Mouse (Mus musculus) CH12F3 (cell line): ENCODE data around the gene Dad1.

ENCODE experiments used
- in situ Hi-C: fragments of 300-500 bp; cut with MboI; formaldehyde crosslinking; loops from 2 replicates; pipeline ENCODE4 v1.14.3; 2020; ENCODE audit warnings: low sequenced_read_pairs

The Dad1 gene

DNA sequence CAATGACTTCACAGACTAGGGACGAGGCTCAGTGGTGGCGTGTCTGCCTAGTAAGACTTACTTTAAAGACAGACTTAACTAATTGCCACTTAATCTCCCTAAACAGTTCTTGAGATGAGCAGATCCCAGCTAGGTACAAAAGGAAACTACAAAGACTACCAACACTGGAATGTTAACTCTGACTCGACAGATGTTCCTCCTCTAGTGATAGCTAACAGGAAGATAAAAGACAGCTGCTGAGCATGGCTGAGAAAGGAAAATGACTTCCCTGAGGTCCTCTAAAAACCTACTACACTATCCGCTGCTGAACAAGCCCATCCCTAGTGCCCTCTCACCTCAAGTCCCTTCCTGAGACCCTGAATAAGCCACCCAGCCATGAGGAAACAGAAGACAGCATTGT lies 3.8 kb downstream of the Dad1 start:
- in situ Hi-C loops: no loop called here

GRCm38 (mm10) chr14:54249326-54249725 lies 4.6 kb downstream of the Dad1 start:
- in situ Hi-C loops: loop anchor here (25.0 kb wide), 2 partner anchors 163 to 388 kb away; partner anchors contain the start of genes Cdh24, Gm17606 and Slc7a7

DNA sequence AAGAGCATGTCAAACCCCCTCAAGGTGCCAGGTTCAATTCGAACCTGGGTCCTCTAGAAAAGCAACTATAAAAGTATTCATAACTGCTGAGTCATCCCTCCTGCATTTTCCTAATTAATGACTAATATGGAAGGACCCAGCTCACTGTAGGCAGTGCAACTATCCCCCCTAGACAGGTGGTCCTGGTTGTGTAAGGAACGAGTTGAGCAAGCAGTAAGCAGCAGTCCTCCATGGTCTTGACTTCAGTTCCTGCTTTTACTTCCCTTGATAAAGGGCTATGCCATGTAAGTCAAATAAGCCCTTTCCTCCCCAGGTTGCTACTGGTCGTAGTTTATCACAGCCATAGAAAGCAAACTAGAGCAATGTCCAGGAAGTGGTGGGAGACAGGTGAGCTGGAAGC lies 7.7 kb downstream of the Dad1 start:
- in situ Hi-C loops: loop anchor here (25.0 kb wide), 2 partner anchors 166 to 391 kb away; partner anchors contain the start of genes Cdh24, Gm17606 and Slc7a7

DNA sequence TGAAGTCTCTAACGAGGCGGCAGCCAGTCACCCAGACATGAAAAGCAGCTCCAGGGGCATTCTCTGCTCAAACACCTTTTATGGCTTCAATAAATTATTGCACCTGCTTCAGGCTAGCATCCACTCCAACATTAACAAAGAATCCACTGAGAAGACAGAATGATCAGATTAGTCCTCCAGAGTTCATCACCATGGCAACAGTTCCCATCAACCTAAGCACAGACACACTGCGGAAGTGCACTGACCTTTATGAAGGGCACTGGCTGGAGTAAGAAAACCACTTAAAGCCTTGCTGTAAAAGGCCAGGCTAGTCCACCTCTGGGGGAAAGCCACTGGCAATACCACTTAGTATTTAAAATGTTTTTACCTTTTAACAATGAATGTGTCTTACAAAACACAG lies 9.7 kb downstream of the Dad1 start:
- in situ Hi-C loops: loop anchor here (25.0 kb wide), 2 partner anchors 168 to 393 kb away; partner anchors contain the start of genes Cdh24, Gm17606 and Slc7a7

- in situ Hi-C loops: loop anchor here (25.0 kb wide), 2 partner anchors 172 to 397 kb away; partner anchors contain the start of genes Cdh24, Gm17606 and Slc7a7
Observed at GRCm38 (mm10) chr14:54240542-54240941, 13.4 kb downstream of the Dad1 start.

DNA sequence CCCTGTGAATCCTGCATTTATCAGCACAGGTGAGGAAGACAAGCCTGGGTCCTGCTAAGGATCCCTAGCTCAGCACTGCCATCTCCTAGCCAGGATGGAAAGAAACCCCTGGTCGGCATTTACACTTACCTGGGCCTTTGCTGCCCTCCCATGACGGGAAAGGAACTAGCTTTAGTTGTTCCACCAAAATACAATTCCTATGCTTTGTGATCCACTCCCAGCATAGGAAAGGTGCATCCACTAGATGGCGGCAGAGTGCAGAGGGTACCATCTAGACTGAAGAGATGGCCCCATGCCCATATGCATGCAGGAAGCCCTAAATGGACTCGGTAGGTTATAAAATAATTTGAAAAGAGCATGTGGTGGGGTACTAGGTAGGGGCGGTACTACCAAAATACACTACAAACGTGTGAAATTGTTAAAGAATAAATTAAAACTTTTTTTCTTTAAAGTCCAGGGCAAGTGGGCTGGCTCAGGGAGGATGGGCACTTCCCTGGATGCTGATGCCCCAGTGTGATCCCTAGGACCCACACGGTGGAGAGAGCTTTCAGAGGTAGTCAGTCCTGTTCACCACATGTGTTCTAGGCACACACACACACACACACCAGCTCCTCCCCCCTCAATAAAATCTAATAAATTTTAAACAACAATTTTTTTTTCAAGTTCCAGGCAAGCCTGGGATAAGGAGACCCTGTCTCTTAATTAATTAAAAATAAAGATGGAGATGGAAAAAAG lies 14.7 kb downstream of the Dad1 start:
- in situ Hi-C loops: loop anchor here (25.0 kb wide), 2 partner anchors 173 to 398 kb away; partner anchors contain the start of genes Cdh24, Gm17606 and Slc7a7

DNA sequence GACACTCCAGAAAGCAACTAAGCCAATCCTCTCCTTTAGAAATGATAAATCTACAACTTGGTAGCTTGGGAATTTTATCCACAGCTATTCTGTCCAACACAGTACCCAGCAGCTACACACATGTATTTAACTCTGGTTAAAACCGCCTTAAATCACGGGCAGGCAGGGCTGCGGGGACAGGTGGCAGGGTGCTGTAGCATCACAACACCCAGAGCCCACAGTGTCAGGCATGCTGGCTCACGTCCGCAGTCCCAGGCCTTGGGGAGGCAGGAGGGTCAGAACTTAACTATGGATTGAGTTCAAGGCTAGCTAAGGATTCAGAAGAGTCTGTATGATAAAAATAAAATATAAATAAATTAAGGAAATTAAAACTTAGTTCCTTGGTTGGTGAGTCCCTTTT lies 17.0 kb downstream of the Dad1 start:
- in situ Hi-C loops: loop anchor here (25.0 kb wide), 2 partner anchors 175 to 400 kb away; partner anchors contain the start of genes Cdh24, Gm17606 and Slc7a7

- in situ Hi-C loops: loop anchor here (25.0 kb wide), 2 partner anchors 176 to 401 kb away; partner anchors contain the start of genes Cdh24, Gm17606 and Slc7a7
Observed at GRCm38 (mm10) chr14:54235825-54236540, 17.9 kb downstream of the Dad1 start.

DNA sequence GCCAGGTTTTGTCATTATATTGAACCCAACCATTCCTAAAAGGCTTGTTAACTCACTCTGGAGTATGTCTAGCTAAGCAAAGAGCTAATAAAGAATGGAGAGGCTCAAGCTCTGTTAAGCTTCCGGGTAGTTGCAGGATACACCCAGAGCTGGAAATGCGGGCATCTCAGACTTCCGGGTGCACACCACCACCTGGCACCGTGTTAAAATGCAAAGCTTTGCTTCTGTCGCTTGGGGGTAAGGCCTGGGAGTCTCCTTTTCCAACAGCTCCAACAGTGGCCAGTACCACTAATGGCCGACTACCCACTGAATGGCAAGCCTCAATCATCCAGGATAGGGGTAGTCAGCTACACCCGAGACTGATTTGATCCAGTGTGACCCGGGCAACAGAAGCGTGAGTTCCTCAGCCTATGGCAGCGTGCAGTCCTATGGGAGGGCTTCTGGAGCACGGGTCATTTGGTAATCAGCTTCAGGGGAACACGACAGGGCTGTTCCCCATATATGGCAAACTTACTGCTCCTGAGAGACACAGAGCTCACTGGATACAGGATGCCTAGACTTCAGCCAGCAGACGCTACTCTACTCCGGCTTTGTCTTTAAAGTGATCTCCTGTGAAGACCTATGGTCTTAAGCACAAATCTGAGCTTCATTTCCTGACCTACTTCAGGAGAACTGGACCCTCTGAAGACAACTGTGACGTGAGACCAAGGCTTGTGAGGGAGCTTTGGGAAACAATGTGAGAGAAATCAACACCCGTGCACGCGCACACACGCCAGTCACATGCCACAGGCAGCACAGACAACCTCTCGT lies 19.5 kb downstream of the Dad1 start:
- in situ Hi-C loops: loop anchor here (25.0 kb wide), 2 partner anchors 178 to 403 kb away; partner anchors contain the start of genes Cdh24, Gm17606 and Slc7a7

GRCm38 (mm10) chr14:54233559-54234143 lies 20.3 kb downstream of the Dad1 start:
- in situ Hi-C loops: loop anchor here (25.0 kb wide), 2 partner anchors 179 to 404 kb away; partner anchors contain the start of genes Cdh24, Gm17606 and Slc7a7

- in situ Hi-C loops: loop anchor here (25.0 kb wide), 2 partner anchors 179 to 404 kb away; partner anchors contain the start of genes Cdh24, Gm17606 and Slc7a7
Observed at GRCm38 (mm10) chr14:54232811-54233558, 20.9 kb downstream of the Dad1 start.

DNA sequence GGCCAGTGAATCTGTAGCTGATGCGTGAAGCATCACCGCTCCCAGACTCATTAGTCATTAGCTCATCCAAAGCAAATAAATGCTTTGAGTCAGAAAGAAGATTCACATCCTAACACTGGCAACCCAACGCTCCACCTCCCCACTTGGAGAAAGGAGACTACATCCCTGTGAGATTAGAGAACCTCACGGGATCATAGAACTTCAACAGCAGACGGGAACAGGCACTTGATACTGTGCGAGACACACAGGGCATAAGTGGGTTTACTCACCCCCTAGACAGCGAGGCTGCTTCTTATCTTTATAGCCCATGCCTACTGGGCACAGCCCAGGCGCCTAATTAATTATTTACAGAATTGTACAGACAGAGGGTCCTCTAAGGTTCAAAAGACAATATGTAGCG lies 21.8 kb downstream of the Dad1 start:
- in situ Hi-C loops: loop anchor here (25.0 kb wide), 2 partner anchors 180 to 405 kb away; partner anchors contain the start of genes Cdh24, Gm17606 and Slc7a7

DNA sequence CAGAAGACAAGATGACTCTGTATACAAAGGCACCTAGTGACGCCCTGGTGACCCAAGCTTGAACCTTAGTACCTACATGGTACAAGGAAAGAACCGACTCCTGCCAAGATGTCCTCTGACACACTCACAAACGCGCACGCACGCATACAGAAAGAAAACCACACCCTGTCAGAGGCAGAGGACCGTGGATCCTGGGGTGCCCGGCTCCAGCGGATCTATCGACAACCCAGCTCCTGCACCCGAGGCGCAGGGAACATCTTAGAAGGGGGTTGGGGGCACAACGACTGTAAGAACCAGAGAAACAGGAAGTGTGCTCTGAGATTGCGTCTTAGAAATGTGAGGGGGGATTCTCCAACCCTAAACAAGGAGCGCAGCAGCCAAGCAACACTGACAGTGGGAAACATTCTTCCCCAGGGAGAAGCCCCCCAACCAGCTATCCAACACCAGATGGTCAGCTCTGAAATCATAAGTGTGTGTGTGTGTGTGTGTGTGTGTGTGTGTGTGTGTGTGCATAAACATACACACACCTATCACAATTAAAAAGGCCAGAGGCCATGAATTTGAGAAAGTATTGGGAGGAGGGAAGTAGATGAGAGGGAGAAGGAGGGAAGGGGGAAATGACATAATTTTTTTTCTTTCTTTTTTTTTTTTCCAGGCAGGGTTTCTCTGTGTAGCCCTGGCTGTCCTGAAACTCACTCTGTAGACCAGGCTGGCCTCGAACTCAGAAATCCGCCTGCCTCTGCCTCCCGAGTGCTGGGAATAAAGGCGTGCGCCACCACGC lies 22.5 kb downstream of the Dad1 start:
- in situ Hi-C loops: loop anchor here (25.0 kb wide), 2 partner anchors 181 to 406 kb away; partner anchors contain the start of genes Cdh24, Gm17606 and Slc7a7

DNA sequence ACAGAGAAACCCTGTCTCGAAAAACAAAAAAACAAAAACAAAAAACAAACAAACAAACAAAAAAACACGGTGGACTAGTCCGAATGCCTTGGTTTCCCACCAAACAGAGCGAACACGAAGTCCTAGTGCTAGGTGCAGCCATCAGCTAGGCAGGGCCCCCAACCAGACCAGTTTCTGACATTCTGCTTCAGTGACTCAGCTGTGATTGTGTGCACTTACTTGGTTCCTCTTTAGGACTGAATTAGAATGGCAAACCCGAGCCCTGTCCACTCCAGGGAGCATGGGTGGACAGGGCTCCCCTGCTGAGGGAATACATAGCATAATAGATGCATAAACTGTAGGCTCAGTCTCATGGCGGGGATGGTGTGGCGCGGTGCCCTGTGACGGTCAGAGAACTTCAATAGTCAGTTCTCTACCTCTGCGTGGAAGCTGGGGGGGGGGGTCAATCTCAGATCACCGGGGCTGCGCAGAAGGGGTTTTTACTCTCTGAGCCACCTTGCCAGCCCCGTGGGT lies 23.2 kb downstream of the Dad1 start:
- in situ Hi-C loops: loop anchor here (25.0 kb wide), 2 partner anchors 182 to 407 kb away; partner anchors contain the start of genes Cdh24, Gm17606 and Slc7a7

- in situ Hi-C loops: loop anchor here (25.0 kb wide), 2 partner anchors 182 to 407 kb away; partner anchors contain the start of genes Cdh24, Gm17606 and Slc7a7
Observed at GRCm38 (mm10) chr14:54229849-54230248, 24.1 kb downstream of the Dad1 start.

- in situ Hi-C loops: loop anchor here (25.0 kb wide), 2 partner anchors 183 to 408 kb away; partner anchors contain the start of genes Cdh24, Gm17606 and Slc7a7
Observed at GRCm38 (mm10) chr14:54228933-54229713, 24.8 kb downstream of the Dad1 start.

DNA sequence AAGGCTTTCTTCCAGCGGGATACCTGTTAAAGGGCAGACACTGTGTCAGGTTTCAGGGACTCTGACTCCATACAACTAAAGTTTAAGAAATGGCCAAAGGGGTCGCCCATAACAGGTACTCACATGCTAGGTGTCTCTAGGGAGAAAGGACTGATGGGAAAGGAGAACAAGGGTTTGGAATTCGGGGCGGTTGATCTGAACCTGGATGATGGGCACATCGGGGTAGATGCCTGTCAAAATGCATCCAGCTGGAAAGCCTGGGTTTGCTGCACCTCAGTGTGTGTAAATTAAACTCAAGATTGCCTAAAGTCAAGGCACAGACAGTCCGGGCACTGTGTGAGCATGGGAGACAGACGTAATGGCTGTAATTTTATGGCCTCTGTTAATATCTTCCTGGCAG lies 25.4 kb downstream of the Dad1 start:
- in situ Hi-C loops: loop anchor here (25.0 kb wide), 2 partner anchors 184 to 409 kb away; partner anchors contain the start of genes Cdh24, Gm17606 and Slc7a7
